ENCODE assay signal across 10 mouse cellular contexts in the genomic region with DNA sequence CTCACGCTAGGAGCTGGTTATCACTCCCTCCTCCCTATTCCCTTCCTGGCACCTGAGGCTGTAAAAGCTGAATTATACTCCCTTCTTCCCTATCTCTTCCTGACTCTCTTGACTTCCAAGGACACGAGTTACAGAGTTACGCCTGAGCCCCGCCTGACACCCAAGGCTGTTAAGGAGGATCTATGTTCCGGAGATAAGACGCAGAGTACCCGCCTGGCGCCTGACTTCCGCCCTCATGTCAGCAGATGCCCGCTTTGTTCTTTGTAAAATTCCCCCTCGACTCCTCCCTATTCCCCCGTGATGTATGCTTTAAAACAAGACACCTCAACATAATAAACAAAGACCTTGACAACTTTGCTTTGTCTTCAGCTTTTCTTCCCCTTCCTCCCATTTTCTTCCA. TPM values are rescaled to one million over a fixed set of nuclear protein-coding genes. Genes with fewer than 3 reads are reported as not detected.
A peak's percentile ranks its signal among the peaks of the same experiment; 100 is the strongest.
DNase-seq lines count a peak whose midpoint lies in the region; ATAC-seq and TF ChIP-seq lines count a peak whose summit lies in the region.
"Had no signal": no experiment of that assay in that cellular context is flagged by ENCODE, and none has a peak within 500 bp of the region (broad histone marks: within the 10 kb centered on the region; RNA-seq: fewer than 3 reads in every experiment).

No protein-coding gene starts in this region.

- peak overlapping the region; percentile 26; the same call in 1 of the 2 replicates for H3K4me2 ChIP-seq in limb, embryonic 12.5 days
- H3K4me2 ChIP-seq in liver, postnatal 0 days (ENCODE audit: low read depth, low read length) = peak overlapping the region; percentile 40; the same call in 1 of the 2 replicates

- H3K27ac ChIP-seq in limb, embryonic 12.5 days = no peak overlapping the region
- H3K27ac ChIP-seq in limb, embryonic 10.5 days = no peak overlapping the region
- no peak overlapping the region for H3K27ac ChIP-seq in liver, postnatal 0 days (ENCODE audit: low read depth)
- peak overlapping the region; percentile 79 for H3K27ac ChIP-seq in thymus, adult 2 months (ENCODE audit: control insufficient read depth, insufficient read depth, low read length)

- 4% methylated on average over 12 of the region's 12 CpGs for WGBS in limb, embryonic 12.5 days
- WGBS in limb, embryonic 10.5 days = 7% methylated on average over 12 of the region's 12 CpGs
- 10% methylated on average over 12 of the region's 12 CpGs for WGBS in liver, postnatal 0 days (ENCODE audit: insufficient replicate concordance)
- 9% methylated on average over 12 of the region's 12 CpGs for WGBS in thymus, adult 2 months

- no peak for TF ChIP-seq POLR2A in thymus, adult 2 months (IDR thresholded peaks at IDR 0.05; ENCODE audit: control insufficient read depth, extremely low read depth, insufficient read depth, low read length, poor library complexity)

- H3K27me3 ChIP-seq in limb, embryonic 12.5 days = no peaks in the 10 kb centered on the region
- no peaks in the 10 kb centered on the region for H3K27me3 ChIP-seq in limb, embryonic 10.5 days (ENCODE audit: low read depth, poor library complexity, severe bottlenecking)
- no peaks in the 10 kb centered on the region for H3K27me3 ChIP-seq in liver, postnatal 0 days (ENCODE audit: insufficient read depth, low read length)
- no peaks in the 10 kb centered on the region for H3K27me3 ChIP-seq in thymus, adult 2 months (ENCODE audit: control insufficient read depth, insufficient read depth, low read length)
- H3K27me3 ChIP-seq: megakaryocyte, embryonic 14.5 days; Patski had no signal

- no peaks in the 10 kb centered on the region for H3K4me1 ChIP-seq in limb, embryonic 12.5 days (replicated peaks)
- H3K4me1 ChIP-seq in limb, embryonic 10.5 days = no peaks in the 10 kb centered on the region
- H3K4me1 ChIP-seq in liver, postnatal 0 days (ENCODE audit: insufficient read depth) = no peaks in the 10 kb centered on the region
- peaks cover 6% of the 10 kb centered on the region for H3K4me1 ChIP-seq in thymus, adult 2 months (replicated peaks; ENCODE audit: control insufficient read depth, insufficient read depth, low read length)
- H3K4me1 ChIP-seq: megakaryocyte, embryonic 14.5 days had no signal

- H3K9ac ChIP-seq in limb, embryonic 12.5 days (replicated peaks) = no peak overlapping the region
- no peak overlapping the region for H3K9ac ChIP-seq in liver, postnatal 0 days (replicated peaks)

- H3K36me3 ChIP-seq in limb, embryonic 12.5 days = no peaks in the 10 kb centered on the region
- no peaks in the 10 kb centered on the region for H3K36me3 ChIP-seq in limb, embryonic 10.5 days
- no peaks in the 10 kb centered on the region for H3K36me3 ChIP-seq in liver, postnatal 0 days (replicated peaks; ENCODE audit: insufficient read depth, low read length)
- no peaks in the 10 kb centered on the region for H3K36me3 ChIP-seq in thymus, adult 2 months (ENCODE audit: control insufficient read depth, insufficient read depth, low read length)

- no peak overlapping the region for H3K4me3 ChIP-seq in limb, embryonic 12.5 days (replicated peaks)
- H3K4me3 ChIP-seq in limb, embryonic 10.5 days = no peak overlapping the region
- H3K4me3 ChIP-seq in liver, postnatal 0 days (ENCODE audit: low read depth, low read length) = no peak overlapping the region
- peak overlapping the region; percentile 25 for H3K4me3 ChIP-seq in thymus, adult 2 months (ENCODE audit: control insufficient read depth, insufficient read depth, low read length)
- H3K4me3 ChIP-seq: megakaryocyte, embryonic 14.5 days had no signal

- no peaks in the 10 kb centered on the region for H3K9me3 ChIP-seq in limb, embryonic 12.5 days
- H3K9me3 ChIP-seq in limb, embryonic 10.5 days (replicated peaks) = no peaks in the 10 kb centered on the region
- no peaks in the 10 kb centered on the region for H3K9me3 ChIP-seq in liver, postnatal 0 days (ENCODE audit: low read length)

- no peak for TF ChIP-seq EP300 in liver, postnatal 0 days (IDR thresholded peaks at IDR 0.05; ENCODE audit: low read depth)

- intact Hi-C loops in left cerebral cortex, postnatal 25 days (cut with DNase I) = no loop called here

- no peak for ATAC-seq in limb, embryonic 12.5 days (ENCODE audit: insufficient number of reproducible peaks, insufficient read depth, low FRiP score, low TSS enrichment, low read depth)
- no peak for ATAC-seq in liver, postnatal 0 days

- TF ChIP-seq CTCF in liver, postnatal 0 days (IDR thresholded peaks at IDR 0.05; ENCODE audit: low read depth) = no peak
- no peak for TF ChIP-seq CTCF in thymus, adult 2 months (IDR thresholded peaks at IDR 0.05; ENCODE audit: borderline replicate concordance, control insufficient read depth, extremely low read depth, insufficient read depth, low read length, poor library complexity)

- no peak for DNase-seq in limb, embryonic 10.5 days (ENCODE audit: low spot score)
- DNase-seq in embryo, embryonic 10.5 days (ENCODE audit: low spot score) = peak; percentile 38
- peak; percentile 15 for DNase-seq in liver, postnatal 0 days
- peak; percentile 56 for DNase-seq in thymus, adult 2 months
- DNase-seq in cerebellum, adult 11-12 months = no peak
- DNase-seq in cerebellum, adult 9-11 months = no peak
- no peak for DNase-seq in left cerebral cortex, postnatal 25 days (ENCODE audit: low spot score in 2 of 2)

RNA-seq across cellular contexts. Expression of gene Tnfrsf8, which starts 46.1 kb away (rescaled TPM):
- polyA plus RNA-seq in limb, embryonic 12.5 days (2016; fragmentation: Nextera tagmentation; extraction: Ambion mirVana) = 0.06 and 0.14 TPM in 2 replicates
- polyA plus RNA-seq in limb, embryonic 10.5 days (2016; fragmentation: Nextera tagmentation; extraction: Ambion mirVana) = 0.05 TPM in 1 of 2 replicates, not detected in the other
- 0.07 and 0.09 TPM in 2 replicates for polyA plus RNA-seq in liver, postnatal 0 days (2015; fragmentation: Nextera tagmentation; extraction: Ambion mirVana)
- 12.2 and 13.5 TPM in 2 replicates for polyA plus RNA-seq in thymus, adult 2 months (2012; rRNA removed)
- 1 to 10 TPM in 1 of 2 experiments, under 1 TPM in 1; 0.69 to 1.2 TPM for total RNA-seq in left cerebral cortex, postnatal 25 days (2021)

Comparison
In these comparisons a context has a peak if more than half of its experiments do, and no peak if none do; other contexts are left out.
1. DNase-seq: peak in embryo, embryonic 10.5 days (single experiment), liver, postnatal 0 days (single experiment) and thymus, adult 2 months (single experiment); none in limb, embryonic 10.5 days (single experiment), cerebellum, adult 11-12 months (single experiment), cerebellum, adult 9-11 months (single experiment) and left cerebral cortex, postnatal 25 days (0 of 2).
2. RNA of gene Tnfrsf8, which starts 46.1 kb away (polyA plus RNA-seq): 12.2 to 13.5 TPM in thymus, adult 2 months; 0.07 to 0.09 TPM in liver, postnatal 0 days, 0.06 to 0.14 TPM in limb, embryonic 12.5 days and 0.05 TPM in limb, embryonic 10.5 days; every median in the first group is over 10 times any median in the second.